Mouse (Mus musculus) forebrain, postnatal 0 days (tissue): ENCODE results near the gene Zfp575. TPM values are rescaled to one million over a fixed set of nuclear protein-coding genes. Genes with fewer than 3 reads are reported as not detected.

Experiments used
- ATAC-seq: fragments of 200-750 bp; cut with Nextera tagmentation; 2 replicates; pipeline ENCODE4 v1.8.0; 2017; ENCODE audit warnings: mild to moderate bottlenecking, moderate library complexity
- DNase-seq: peaks from one replicate; pipeline ENCODE4 v3.0.0-alpha.2; 2015
- H3K27ac ChIP-seq: fragments of 300-500 bp; sonication (generic); 2 replicates; pipeline ENCODE4 v1.5.1; 2014; ENCODE audit warnings: low read depth, mild to moderate bottlenecking, antibody characterized with exemption, low read length, moderate library complexity, mixed read lengths
- H3K27me3 ChIP-seq: fragments of 300-500 bp; sonication (generic); 2 replicates; pipeline ENCODE4 v1.6.1; 2014; ENCODE audit warnings: mild to moderate bottlenecking, low read length, mixed read lengths; ENCODE audit not compliant: insufficient read depth
- H3K36me3 ChIP-seq: fragments of 300-500 bp; sonication (generic); 2 replicates; pipeline ENCODE4 v1.6.1; 2014; ENCODE audit warnings: mild to moderate bottlenecking, moderate library complexity; ENCODE audit not compliant: insufficient read depth
- H3K4me1 ChIP-seq: fragments of 300-500 bp; sonication (generic); 2 replicates; pipeline ENCODE4 v1.6.1; 2014; ENCODE audit warnings: antibody characterized with exemption; ENCODE audit not compliant: insufficient read depth
- H3K4me2 ChIP-seq: fragments of 300-500 bp; sonication (generic); 2 replicates; pipeline ENCODE4 v1.6.1; 2014; ENCODE audit warnings: low read depth, mild to moderate bottlenecking, moderate library complexity
- H3K4me3 ChIP-seq: fragments of 300-500 bp; sonication (generic); 2 replicates; pipeline ENCODE4 v1.5.1; 2014; ENCODE audit warnings: low read depth, low read length, mixed read lengths
- H3K9ac ChIP-seq: fragments of 300-500 bp; sonication (generic); 2 replicates; pipeline ENCODE4 v1.6.1; 2014; ENCODE audit warnings: mild to moderate bottlenecking
- H3K9me3 ChIP-seq: fragments of 300-500 bp; sonication (generic); 2 replicates; pipeline ENCODE4 v1.6.1; 2016; ENCODE audit warnings: low read length
- CTCF ChIP-seq: sonication (generic); IDR thresholded peaks from 2 replicates; pipeline ENCODE4 v1.5.1; 2016; ENCODE audit warnings: antibody characterized with exemption, control low read depth, low read depth
- WGBS: fragments of 180-500 bp; shearing (Covaris S2); extraction: QIAGEN DNeasy Blood & Tissue Kit; methylation state at CpG from one replicate; pipeline ENCODE4 v1.1.7; 2014; 5-methylcytosine and 5-hydroxymethylcytosine counted together
- polyA plus RNA-seq: library from polyadenylated mRNA; unstranded; fragments of >200 nt; fragmentation: Nextera tagmentation; extraction: Ambion mirVana; gene quantifications from 2 replicates; pipeline ENCODE4 v1.2.1, GENCODE M21; 2015
- total RNA-seq: library from RNA; depleted of rRNA; stranded (reverse); fragments of >200 nt; gene quantifications from 2 replicates; pipeline ENCODE4 v1.2.3, GENCODE M21; 2014

Zfp575 gene
- total and polyA plus RNA-seq, 2 experiments from 2014 or later: 1.2 to 24.8 TPM

DNA sequence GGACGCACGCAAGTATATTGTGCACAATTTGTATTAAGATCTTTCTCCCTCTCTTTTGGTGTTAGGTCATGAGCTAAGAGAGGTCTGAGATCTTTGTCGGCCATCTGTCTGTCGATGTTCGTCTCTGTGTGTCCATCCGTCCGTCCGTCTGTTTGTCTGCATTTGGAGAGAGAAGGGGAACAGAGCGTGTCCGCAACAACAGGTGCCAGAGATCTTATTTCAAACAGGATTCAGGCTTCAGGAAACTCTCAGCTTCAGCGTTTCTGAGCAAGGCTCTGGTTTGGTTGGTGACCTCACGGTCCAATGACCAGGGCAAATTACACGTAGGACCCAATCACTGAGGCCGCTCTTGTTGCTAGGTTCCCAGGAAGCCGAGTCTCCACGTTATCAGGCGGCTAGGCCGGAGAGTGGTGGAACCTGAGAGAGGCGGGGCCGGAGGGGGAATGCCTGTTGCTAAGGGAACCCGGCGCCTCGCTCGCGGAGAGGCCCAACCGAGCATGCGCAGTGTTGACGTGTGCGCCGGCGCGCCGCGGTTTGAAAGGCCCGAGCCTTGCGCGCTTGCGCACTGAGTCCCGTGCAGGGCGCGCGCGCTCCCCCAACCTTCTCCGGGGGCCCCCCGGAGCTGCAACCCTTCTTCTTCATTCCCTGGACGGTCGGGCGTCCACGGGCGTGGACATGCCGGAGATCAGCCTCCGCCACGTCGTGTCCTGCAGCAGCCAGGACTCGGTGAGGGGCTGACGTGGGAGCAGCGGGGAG is 40.6 kb downstream of the Zfp575 start:
- no peaks in the 10 kb centered on the region for H3K4me1 ChIP-seq

DNA sequence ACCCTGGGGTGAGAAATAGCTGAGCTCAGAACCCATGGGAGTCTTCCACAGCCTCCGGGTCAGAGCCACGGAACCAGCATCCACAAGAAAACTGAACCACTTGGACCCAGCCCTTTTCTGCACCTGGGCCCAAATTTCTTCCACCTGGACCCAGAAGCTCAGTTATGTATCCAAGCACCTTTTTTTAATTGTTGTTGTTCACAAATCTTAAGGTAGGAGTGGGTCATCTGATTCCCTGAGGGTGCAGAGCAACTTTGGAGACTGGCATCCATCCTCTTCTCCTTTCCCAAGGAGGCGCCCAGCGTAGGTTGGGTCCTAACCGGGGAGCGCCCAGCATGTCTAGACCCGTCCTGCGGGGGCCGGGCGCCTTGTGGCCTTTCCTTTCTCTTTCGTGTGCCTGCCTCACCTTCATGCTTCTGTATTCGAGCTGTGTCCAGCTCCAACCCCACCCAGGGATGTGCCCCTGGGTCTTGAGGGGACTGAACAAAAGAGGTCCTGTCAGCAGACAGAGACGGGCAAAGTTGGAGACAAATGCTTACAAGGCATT is 41.3 kb downstream of the Zfp575 start, which contains the start of the genes Pinlyp and Xrcc1:
Gene Pinlyp (minus strand): TSS at position 51 of the 547 bp plus-strand sequence.
Gene Xrcc1 (plus strand): TSS at position 222 of the 547 bp plus-strand sequence.
- H3K27me3 ChIP-seq: no peaks in the 10 kb centered on the region
- H3K27ac ChIP-seq: peak within 1 kb of the TSS; percentile 59; the same call in 1 of the 2 replicates
- no peak for DNase-seq
- peak within 1 kb of the TSS; percentile 86 for H3K4me3 ChIP-seq
- H3K4me1 ChIP-seq: no peaks in the 10 kb centered on the region
- H3K9me3 ChIP-seq: no peaks in the 10 kb centered on the region
- peak within 1 kb of the TSS; percentile 76 for H3K4me2 ChIP-seq
- no peak for ATAC-seq
- whole genome bisulfite sequencing: 38% methylated on average over 13 of the region's 13 CpGs
- TF ChIP-seq CTCF: no peak
- H3K9ac ChIP-seq: peak within 1 kb of the TSS; percentile 68
- H3K36me3 ChIP-seq: no peaks in the 10 kb centered on the region; the same call in 1 of the 2 replicates

More for the DNA sequence above, 40.6 kb downstream of the Zfp575 start:
- Histone ChIP-seq H3K27me3 (no peaks in the 10 kb centered on the region), H3K36me3 (no peaks in the 10 kb centered on the region; the same call in 1 of the 2 replicates), H3K27ac (peak overlapping the region; percentile 59; the same call in 1 of the 2 replicates), H3K9me3 (no peaks in the 10 kb centered on the region), H3K4me2 (peak overlapping the region; percentile 76), H3K4me3 (peak overlapping the region; percentile 86), H3K9ac (peak overlapping the region; percentile 68)
- no peak for TF ChIP-seq CTCF
- WGBS: under 1% methylated on average over 57 of the region's 57 CpGs
- DNase-seq (peak; percentile 100), ATAC-seq (peak; percentile 99)

DNA sequence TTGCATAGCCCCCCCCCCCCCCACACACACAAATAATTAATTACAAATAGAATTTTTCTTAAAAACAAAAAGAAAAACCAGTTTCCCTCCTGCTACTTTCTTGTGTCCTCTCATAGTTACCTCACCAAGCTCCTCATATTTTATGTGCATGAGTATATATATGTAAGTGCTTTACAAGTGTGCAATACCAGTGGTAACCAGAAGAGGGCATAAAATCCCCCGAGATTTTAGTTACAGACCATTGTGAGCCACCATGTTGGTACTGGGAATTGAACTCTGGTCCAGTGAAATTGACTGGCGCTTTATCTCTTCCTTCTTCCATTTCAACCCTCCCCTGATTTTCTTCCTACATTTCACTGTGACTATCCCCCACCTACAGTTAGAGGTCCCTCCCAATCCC is 42.9 kb downstream of the Zfp575 start:
- Histone ChIP-seq H3K4me1 (no peaks in the 10 kb centered on the region), H3K27me3 (no peaks in the 10 kb centered on the region), H3K27ac (no peak overlapping the region), H3K9ac (no peak overlapping the region), H3K4me2 (no peak overlapping the region), H3K4me3 (no peak overlapping the region), H3K9me3 (no peaks in the 10 kb centered on the region), H3K36me3 (no peaks in the 10 kb centered on the region; the same call in 1 of the 2 replicates)
- TF ChIP-seq CTCF: peak; percentile 22; the same call in 1 of the 2 replicates
- DNase-seq (no peak), ATAC-seq (no peak)
- 85% methylated on average over 2 of the region's 2 CpGs for WGBS

DNA sequence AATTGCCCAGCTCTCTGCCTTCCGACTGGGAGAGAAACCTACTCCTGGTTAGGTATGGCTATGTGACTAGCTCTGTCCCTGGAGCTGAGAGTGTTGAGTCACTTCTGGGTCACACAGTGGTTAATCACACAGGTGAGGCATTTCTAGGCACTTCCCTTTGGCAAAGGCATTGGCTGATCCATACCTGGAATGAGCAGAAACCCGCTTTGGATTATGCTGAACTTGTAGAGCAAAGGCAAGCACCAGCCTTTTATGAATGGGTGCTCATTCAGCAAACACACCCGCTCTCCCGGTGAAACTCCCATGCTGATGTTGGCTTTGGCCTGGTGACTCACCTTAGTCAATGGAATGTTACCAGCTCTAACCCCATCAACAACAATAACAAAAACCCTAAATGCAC is 47.8 kb downstream of the Zfp575 start:
- no peaks in the 10 kb centered on the region for H3K27me3 ChIP-seq
- no peak for TF ChIP-seq CTCF
- no peak overlapping the region for H3K9ac ChIP-seq
- 95% methylated on average over 4 of the region's 4 CpGs for WGBS
- H3K4me3 ChIP-seq: no peak overlapping the region
- H3K4me1 ChIP-seq: no peaks in the 10 kb centered on the region
- DNase-seq (no peak), ATAC-seq (no peak)
- no peak overlapping the region for H3K4me2 ChIP-seq
- H3K27ac ChIP-seq: no peak overlapping the region
- H3K36me3 ChIP-seq: peaks cover 13% of the 10 kb centered on the region; the same call in 1 of the 2 replicates
- H3K9me3 ChIP-seq: no peaks in the 10 kb centered on the region

DNA sequence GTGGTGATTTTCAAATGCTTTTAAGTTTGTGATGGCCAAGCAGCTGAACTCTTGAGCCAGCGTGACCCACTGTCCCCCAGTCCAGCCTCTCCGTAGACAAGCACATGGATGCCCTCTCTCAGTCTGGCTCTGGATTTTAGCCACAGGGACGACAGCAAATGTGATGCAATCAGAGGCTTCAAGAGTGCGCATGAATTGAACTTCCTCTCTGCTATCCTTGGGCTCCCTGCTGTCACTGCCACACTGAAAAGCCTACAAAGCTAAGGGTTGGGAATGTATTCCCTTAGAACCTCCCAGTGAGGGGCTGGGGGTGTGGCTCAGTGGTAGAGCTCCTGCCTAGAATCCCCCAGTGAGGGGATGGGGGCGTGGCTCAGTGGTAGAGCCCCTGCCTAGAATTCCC is 48.7 kb downstream of the Zfp575 start:
- WGBS: 81% methylated on average over 5 of the region's 5 CpGs
- Histone ChIP-seq H3K4me3 (no peak overlapping the region), H3K9ac (no peak overlapping the region), H3K4me2 (no peak overlapping the region), H3K36me3 (peaks cover 22% of the 10 kb centered on the region), H3K27me3 (no peaks in the 10 kb centered on the region), H3K9me3 (no peaks in the 10 kb centered on the region), H3K27ac (no peak overlapping the region), H3K4me1 (no peaks in the 10 kb centered on the region)
- DNase-seq (no peak), ATAC-seq (no peak)
- no peak for TF ChIP-seq CTCF

DNA sequence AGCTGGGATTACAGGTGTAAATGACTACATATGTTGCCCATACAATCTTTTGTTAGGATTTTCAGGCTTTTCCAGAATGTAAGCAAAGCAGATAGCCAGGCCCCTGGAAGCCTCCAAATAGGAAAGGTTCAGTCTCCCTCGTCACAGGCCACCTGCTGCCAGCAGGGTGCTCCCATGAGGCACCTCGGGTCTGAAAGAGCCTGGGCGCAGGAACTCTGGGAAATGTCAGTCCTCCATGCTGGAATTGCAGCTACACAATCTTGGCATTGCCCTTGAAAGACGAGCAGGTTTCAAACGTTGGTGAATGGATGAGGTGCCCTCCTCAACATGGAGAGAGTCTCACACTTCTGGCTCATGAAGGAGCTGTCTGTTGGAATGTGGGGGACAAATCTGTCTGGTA is 49.3 kb downstream of the Zfp575 start:
- Histone ChIP-seq H3K4me1 (no peaks in the 10 kb centered on the region), H3K27ac (no peak overlapping the region), H3K4me3 (no peak overlapping the region), H3K9ac (no peak overlapping the region), H3K27me3 (no peaks in the 10 kb centered on the region), H3K4me2 (no peak overlapping the region), H3K9me3 (no peaks in the 10 kb centered on the region), H3K36me3 (peaks cover 27% of the 10 kb centered on the region)
- no peak for ATAC-seq
- WGBS: 37% methylated on average over 5 of the region's 5 CpGs
- TF ChIP-seq CTCF: no peak
- no peak for DNase-seq

DNA sequence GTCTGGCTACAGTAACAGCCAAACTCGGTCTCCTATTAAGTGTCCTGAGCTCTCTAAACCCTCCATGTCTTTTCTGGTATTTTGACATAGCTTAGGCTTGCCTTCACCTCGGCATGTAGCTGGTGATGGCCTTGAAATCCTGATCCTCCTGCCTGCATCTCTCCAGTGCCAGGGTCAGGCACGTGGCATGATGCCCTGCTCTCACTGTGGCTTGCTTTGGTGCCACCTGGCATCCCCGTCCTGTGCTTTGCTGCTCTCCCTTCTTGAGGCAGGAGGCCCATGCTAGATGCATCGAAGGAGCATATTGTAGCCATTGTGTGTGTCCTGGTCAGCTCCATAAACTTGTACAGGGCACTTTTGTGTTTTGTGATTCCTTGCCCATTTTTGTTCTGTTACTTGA is 49.9 kb downstream of the Zfp575 start:
- Histone ChIP-seq H3K9me3 (no peaks in the 10 kb centered on the region), H3K9ac (no peak overlapping the region), H3K27ac (no peak overlapping the region), H3K36me3 (peaks cover 29% of the 10 kb centered on the region), H3K4me3 (no peak overlapping the region), H3K27me3 (no peaks in the 10 kb centered on the region), H3K4me2 (no peak overlapping the region), H3K4me1 (peaks cover under 1% of the 10 kb centered on the region; the same call in 1 of the 2 replicates)
- TF ChIP-seq CTCF: no peak
- ATAC-seq (no peak), DNase-seq (no peak)
- 74% methylated on average over 5 of the region's 5 CpGs for WGBS
